Mouse (Mus musculus) liver, adult 2 months (tissue): ENCODE results near the gene Ergic1.

ENCODE experiments used
- CTCF ChIP-seq: fragments of 200-500 bp; IDR thresholded peaks from 2 replicates; pipeline ENCODE4 v1.5.1; 2011; ENCODE audit warnings: low read depth, low read length, control low read depth
- POLR2A ChIP-seq: fragments of 200-500 bp; IDR thresholded peaks from 2 replicates; pipeline ENCODE4 v1.6.1; 2011; ENCODE audit warnings: low read length, control low read depth; ENCODE audit not compliant: insufficient read depth; ENCODE audit errors: extremely low read depth

- TF ChIP-seq POLR2A (no peak), CTCF (no peak)
These were observed 21.0 kb downstream of the Ergic1 start for GRCm38 (mm10) chr17:26582297-26582696.
